Mouse (Mus musculus) midbrain, embryonic 16.5 days (tissue): ENCODE results near the gene Sox13. TPM values are rescaled to one million over a fixed set of nuclear protein-coding genes. Genes with fewer than 3 reads are reported as not detected.

ENCODE experiments used
- ATAC-seq: fragments of 200-750 bp; cut with Nextera tagmentation; 2 replicates; pipeline ENCODE4 v1.8.0; 2017; ENCODE audit warnings: moderate TSS enrichment
- H3K27ac ChIP-seq: fragments of 300-500 bp; sonication (generic); 2 replicates; pipeline ENCODE4 v1.5.1; 2014; ENCODE audit warnings: mild to moderate bottlenecking, low read length, mixed read lengths
- H3K27me3 ChIP-seq: fragments of 300-500 bp; sonication (generic); 2 replicates; pipeline ENCODE4 v1.6.1; 2014; ENCODE audit warnings: low read depth, low read length, mixed read lengths; ENCODE audit not compliant: control insufficient read depth, insufficient read depth
- H3K36me3 ChIP-seq: fragments of 300-500 bp; sonication (generic); 2 replicates; pipeline ENCODE4 v1.6.1; 2014; ENCODE audit warnings: mild to moderate bottlenecking, low read length, moderate library complexity, mixed read lengths; ENCODE audit not compliant: control insufficient read depth, insufficient read depth
- H3K4me1 ChIP-seq: fragments of 300-500 bp; sonication (generic); 2 replicates; pipeline ENCODE4 v1.6.1; 2014; ENCODE audit warnings: mild to moderate bottlenecking, low read length, mixed read lengths; ENCODE audit not compliant: control insufficient read depth, insufficient read depth
- H3K4me2 ChIP-seq: fragments of 300-500 bp; sonication (generic); 2 replicates; pipeline ENCODE4 v1.6.1; 2014; ENCODE audit warnings: mild to moderate bottlenecking, low read length, mixed read lengths
- H3K4me3 ChIP-seq: fragments of 300-500 bp; sonication (generic); 2 replicates; pipeline ENCODE4 v1.5.1; 2014; ENCODE audit warnings: low read depth, mild to moderate bottlenecking, low read length, moderate library complexity, mixed read lengths
- H3K9ac ChIP-seq: fragments of 300-500 bp; sonication (generic); 2 replicates; pipeline ENCODE4 v1.6.1; 2014; ENCODE audit warnings: low read depth, low read length, mixed read lengths
- H3K9me3 ChIP-seq: fragments of 300-500 bp; sonication (generic); replicated peaks from 2 replicates; pipeline ENCODE4 v1.6.1; 2014; ENCODE audit warnings: mild to moderate bottlenecking, low read length, mixed read lengths; ENCODE audit not compliant: control insufficient read depth, poor library complexity, severe bottlenecking
- WGBS: fragments of 180-500 bp; shearing (Covaris S2); extraction: QIAGEN DNeasy Blood & Tissue Kit; methylation state at CpG from one replicate; pipeline ENCODE4 v1.1.7; 2014; 5-methylcytosine and 5-hydroxymethylcytosine counted together
- polyA plus RNA-seq: library from polyadenylated mRNA; unstranded; fragments of >200 nt; fragmentation: Nextera tagmentation; extraction: Ambion mirVana; gene quantifications from 2 replicates; pipeline ENCODE4 v1.2.1, GENCODE M21; 2015

The Sox13 gene
- polyA plus RNA-seq, 1 experiment from 2014 or later, result 5.3 TPM

DNA sequence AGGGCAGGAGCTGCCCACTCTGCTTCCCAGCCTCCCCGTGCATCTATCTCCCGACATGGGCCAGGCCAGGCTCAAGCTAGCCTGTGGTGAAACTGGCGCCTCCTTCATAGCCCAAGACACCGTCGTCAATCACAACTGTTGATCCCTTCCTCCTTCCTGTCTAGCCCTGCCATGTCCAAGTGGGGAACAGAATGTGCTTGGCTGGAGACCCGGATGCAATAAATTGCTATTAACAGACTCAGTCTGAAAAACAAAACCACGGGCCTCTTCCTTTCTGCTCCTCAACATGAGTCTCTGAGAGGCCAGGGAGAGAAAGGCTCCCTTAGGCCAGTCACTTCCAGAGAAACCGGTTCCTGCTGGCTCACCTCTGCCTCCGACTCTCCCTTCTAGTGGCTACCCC lies 11.2 kb downstream of the Sox13 start:
- Histone ChIP-seq H3K4me2 (no peak overlapping the region), H3K4me3 (no peak overlapping the region), H3K9me3 (no peaks in the 10 kb centered on the region), H3K9ac (no peak overlapping the region), H3K27ac (no peak overlapping the region), H3K27me3 (no peaks in the 10 kb centered on the region), H3K4me1 (peaks cover 8% of the 10 kb centered on the region; the same call in 1 of the 2 replicates), H3K36me3 (no peaks in the 10 kb centered on the region)
- 83% methylated on average over 9 of the region's 9 CpGs for WGBS
- ATAC-seq, result no peak

DNA sequence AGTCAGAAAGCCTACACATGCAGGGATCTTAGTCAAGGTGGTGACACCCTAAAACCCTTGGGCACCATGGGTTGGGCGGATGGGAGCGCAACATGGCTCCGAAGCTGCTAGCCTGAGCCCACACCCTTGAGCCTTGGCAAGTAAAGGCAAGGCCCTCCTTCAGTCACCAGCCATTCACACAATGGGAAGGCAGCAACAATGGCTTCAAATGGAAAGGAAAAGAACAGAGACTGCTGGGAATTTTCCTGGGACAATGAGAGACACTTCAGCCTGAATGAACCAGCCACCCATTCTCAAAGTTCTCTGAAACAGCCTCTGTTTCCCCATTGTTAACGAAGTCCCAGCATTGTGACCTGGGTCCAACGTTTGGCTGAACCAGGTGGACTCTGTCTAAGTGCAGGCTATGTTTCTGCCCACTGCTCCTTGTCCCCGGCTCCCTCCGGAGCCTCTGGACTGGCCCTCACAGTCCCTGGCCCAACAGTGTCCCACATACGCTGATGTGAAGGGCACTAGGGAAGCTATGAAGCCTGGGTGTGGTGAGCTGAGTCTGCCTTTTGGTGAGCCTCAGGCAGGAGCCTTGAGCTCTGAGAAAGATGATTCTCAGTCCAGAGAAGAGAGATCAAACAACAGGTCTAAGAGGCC lies 12.6 kb downstream of the Sox13 start:
- Histone ChIP-seq H3K36me3 (no peaks in the 10 kb centered on the region), H3K9me3 (no peaks in the 10 kb centered on the region), H3K4me1 (peaks cover 9% of the 10 kb centered on the region; the same call in 1 of the 2 replicates), H3K4me2 (no peak overlapping the region), H3K27ac (no peak overlapping the region), H3K4me3 (no peak overlapping the region), H3K27me3 (no peaks in the 10 kb centered on the region), H3K9ac (no peak overlapping the region)
- ATAC-seq, result no peak
- WGBS, result 47% methylated on average over 8 of the region's 8 CpGs

DNA sequence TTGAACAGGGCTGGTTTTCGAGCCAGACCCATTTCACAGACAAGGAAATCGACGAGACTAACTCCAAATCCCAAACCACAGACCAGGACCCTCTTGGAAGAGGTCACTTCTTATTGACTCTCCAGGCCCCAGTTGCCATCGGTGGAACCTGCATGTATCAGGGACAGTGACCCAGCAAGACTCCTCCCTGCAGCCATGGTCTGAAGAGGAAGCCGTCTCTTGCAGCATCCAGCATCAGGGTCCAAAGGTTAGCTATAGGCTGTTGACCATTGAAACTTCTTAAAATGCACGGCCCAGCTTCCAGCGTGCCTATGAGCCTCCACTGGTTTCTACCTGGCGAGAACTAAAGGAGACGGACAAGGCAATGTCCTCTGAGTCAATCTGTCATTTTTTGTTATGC lies 14.4 kb downstream of the Sox13 start:
- 66% methylated on average over 9 of the region's 9 CpGs for WGBS
- ATAC-seq, result no peak
- no peak overlapping the region for H3K9ac ChIP-seq
- H3K9me3 ChIP-seq, result no peaks in the 10 kb centered on the region
- H3K36me3 ChIP-seq, result no peaks in the 10 kb centered on the region
- peaks cover 9% of the 10 kb centered on the region; the same call in 1 of the 2 replicates for H3K4me1 ChIP-seq
- H3K27ac ChIP-seq, result no peak overlapping the region
- H3K4me2 ChIP-seq, result no peak overlapping the region
- H3K4me3 ChIP-seq, result no peak overlapping the region
- no peaks in the 10 kb centered on the region for H3K27me3 ChIP-seq

GRCm38 (mm10) chr1:133408880-133409516 lies 15.2 kb downstream of the Sox13 start:
- H3K27me3 ChIP-seq, result no peaks in the 10 kb centered on the region
- H3K4me2 ChIP-seq, result no peak overlapping the region
- no peaks in the 10 kb centered on the region for H3K36me3 ChIP-seq

GRCm38 (mm10) chr1:133408321-133408720 lies 15.9 kb downstream of the Sox13 start:
- H3K36me3 ChIP-seq, result no peaks in the 10 kb centered on the region
- no peaks in the 10 kb centered on the region for H3K9me3 ChIP-seq
- H3K4me3 ChIP-seq, result no peak overlapping the region
- H3K9ac ChIP-seq, result no peak overlapping the region
- H3K27ac ChIP-seq, result no peak overlapping the region
- no peak for ATAC-seq
- H3K4me2 ChIP-seq, result no peak overlapping the region
- no peaks in the 10 kb centered on the region for H3K27me3 ChIP-seq
- 61% methylated on average over 9 of the region's 9 CpGs for WGBS
- H3K4me1 ChIP-seq, result peaks cover 9% of the 10 kb centered on the region; the same call in 1 of the 2 replicates

More at GRCm38 (mm10) chr1:133408880-133409516, 15.2 kb downstream of the Sox13 start:
- no peak overlapping the region for H3K27ac ChIP-seq
- H3K4me3 ChIP-seq, result no peak overlapping the region
- ATAC-seq, result no peak
- no peak overlapping the region for H3K9ac ChIP-seq
- H3K9me3 ChIP-seq, result no peaks in the 10 kb centered on the region
- peaks cover 9% of the 10 kb centered on the region; the same call in 1 of the 2 replicates for H3K4me1 ChIP-seq
- WGBS, result 16% methylated on average over 6 of the region's 6 CpGs

DNA sequence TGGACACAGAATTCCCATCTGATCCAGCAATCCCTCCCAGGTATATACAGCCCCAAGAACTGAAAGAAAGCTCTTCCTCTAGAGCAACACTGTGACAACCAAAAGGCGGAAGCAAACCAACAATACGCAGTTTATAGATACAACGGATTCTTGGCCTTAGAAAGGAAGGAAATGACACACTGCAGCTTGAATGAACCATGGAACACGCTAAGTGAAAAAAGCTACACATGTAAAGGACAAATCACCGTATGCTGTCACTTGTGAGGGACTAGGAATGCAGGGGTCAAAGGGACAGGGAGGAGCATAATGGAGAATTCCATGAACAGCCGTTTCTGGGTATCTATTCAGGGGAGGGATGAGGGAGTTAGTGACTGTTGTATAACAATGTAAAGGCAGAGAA lies 16.7 kb downstream of the Sox13 start:
- H3K4me2 ChIP-seq, result no peak overlapping the region
- no peak overlapping the region for H3K27ac ChIP-seq
- no peaks in the 10 kb centered on the region for H3K27me3 ChIP-seq
- no peak overlapping the region for H3K9ac ChIP-seq
- ATAC-seq, result no peak
- H3K36me3 ChIP-seq, result no peaks in the 10 kb centered on the region
- H3K4me3 ChIP-seq, result no peak overlapping the region
- no peaks in the 10 kb centered on the region for H3K9me3 ChIP-seq
- H3K4me1 ChIP-seq, result peaks cover 9% of the 10 kb centered on the region; the same call in 1 of the 2 replicates
- 61% methylated on average over 6 of the region's 6 CpGs for WGBS

- no peak for ATAC-seq
- H3K9me3 ChIP-seq, result no peaks in the 10 kb centered on the region
- peaks cover 9% of the 10 kb centered on the region; the same call in 1 of the 2 replicates for H3K4me1 ChIP-seq
- no peak overlapping the region for H3K4me3 ChIP-seq
- no peaks in the 10 kb centered on the region for H3K27me3 ChIP-seq
- H3K27ac ChIP-seq, result no peak overlapping the region
- WGBS, result 88% methylated on average over 7 of the region's 7 CpGs
- H3K4me2 ChIP-seq, result no peak overlapping the region
- H3K36me3 ChIP-seq, result no peaks in the 10 kb centered on the region
- no peak overlapping the region for H3K9ac ChIP-seq
These were observed 17.6 kb downstream of the Sox13 start for GRCm38 (mm10) chr1:133406614-133407013.

DNA sequence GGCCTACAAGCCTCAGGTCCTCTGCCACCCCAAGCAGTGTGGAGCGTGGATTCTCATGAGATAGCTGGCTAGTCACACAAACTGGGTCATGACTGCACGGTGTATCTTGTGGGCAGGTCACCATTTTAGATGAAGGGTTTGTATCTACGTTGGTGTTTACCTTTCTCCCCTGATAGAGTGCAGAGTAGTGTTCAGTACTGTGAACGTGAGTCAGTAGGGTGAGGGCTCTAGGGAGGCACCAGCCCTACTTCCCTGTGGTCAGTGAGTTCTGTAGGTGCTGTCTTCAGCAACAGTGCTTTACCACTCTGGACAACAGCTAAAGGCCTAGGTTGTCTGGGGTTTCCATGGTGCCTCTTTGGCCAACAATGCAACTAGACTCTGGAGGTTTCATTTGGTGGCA lies 20.2 kb downstream of the Sox13 start:
- Histone ChIP-seq H3K9me3 (no peaks in the 10 kb centered on the region), H3K9ac (no peak overlapping the region), H3K4me1 (peaks cover 5% of the 10 kb centered on the region; the same call in 1 of the 2 replicates), H3K27ac (no peak overlapping the region), H3K4me3 (no peak overlapping the region), H3K36me3 (no peaks in the 10 kb centered on the region), H3K27me3 (no peaks in the 10 kb centered on the region), H3K4me2 (no peak overlapping the region)
- WGBS, result 93% methylated on average over 4 of the region's 4 CpGs
- ATAC-seq, result no peak

DNA sequence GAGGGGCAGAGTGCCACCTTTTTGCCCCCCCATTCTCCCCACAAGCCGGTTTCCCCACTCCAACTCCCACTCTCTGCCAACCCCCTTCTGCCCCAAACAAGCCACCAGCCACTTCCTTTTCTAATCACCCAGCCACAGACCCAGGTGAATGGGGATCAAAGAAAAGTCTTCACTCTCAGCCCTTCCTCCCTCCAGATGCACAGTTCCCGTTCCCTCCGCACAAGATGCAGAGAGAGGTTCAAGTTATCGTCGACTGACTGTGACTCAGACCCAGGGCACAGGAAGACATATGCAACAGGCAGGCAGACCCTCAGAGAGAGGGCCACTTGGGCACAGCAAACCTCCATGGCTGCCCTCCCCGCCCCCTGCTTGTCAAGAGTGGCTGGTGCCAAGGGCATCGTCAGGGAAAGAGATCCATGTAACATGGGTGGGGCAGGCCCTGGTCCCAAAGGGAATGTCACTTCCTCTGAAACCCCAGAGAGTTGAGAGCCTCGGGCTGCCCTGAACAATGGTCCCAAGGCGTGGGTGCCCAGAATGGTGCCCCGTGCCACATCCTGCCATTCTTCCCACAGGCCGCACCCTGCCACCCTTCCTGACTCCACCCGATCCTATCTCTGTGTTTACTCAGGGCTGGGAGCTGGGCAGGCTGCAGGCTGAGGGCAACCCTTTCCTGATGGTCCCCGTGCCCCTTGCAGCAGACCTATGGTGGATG lies 24.0 kb downstream of the Sox13 start:
- no peak overlapping the region for H3K27ac ChIP-seq
- no peak for ATAC-seq
- H3K36me3 ChIP-seq, result no peaks in the 10 kb centered on the region
- H3K4me1 ChIP-seq, result peaks cover 15% of the 10 kb centered on the region
- no peaks in the 10 kb centered on the region for H3K27me3 ChIP-seq
- WGBS, result 84% methylated on average over 13 of the region's 13 CpGs
- H3K9me3 ChIP-seq, result no peaks in the 10 kb centered on the region
- no peak overlapping the region for H3K4me3 ChIP-seq
- H3K9ac ChIP-seq, result no peak overlapping the region
- H3K4me2 ChIP-seq, result no peak overlapping the region
